Mouse (Mus musculus): Measurements from ENCODE around the gene Gm45716.

The Gm45716 gene

GRCm38 (mm10) chr11:90284079-90284478, 96.6 kb downstream of the Gm45716 start:
- no peak for DNase-seq (ENCODE audit: low spot score)

DNA sequence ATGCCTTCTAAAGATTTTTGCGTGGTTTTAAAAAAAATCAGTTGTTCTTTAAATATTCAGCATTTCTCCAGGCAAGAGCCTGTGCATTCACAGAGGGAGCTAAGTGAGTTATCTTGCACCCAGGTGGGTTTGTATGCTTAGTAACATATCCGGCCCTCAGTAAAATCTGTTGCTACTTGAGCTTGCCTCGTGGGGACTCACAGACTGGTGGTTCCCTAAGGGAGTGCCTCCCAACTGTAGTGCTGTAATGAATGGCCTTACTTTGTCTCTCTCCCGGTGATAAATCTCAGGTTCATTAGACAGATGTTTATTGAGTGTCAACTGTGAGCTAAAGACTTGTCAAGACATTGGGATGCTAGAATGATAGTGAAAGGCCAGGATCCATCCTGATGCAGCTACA, 97.1 kb downstream of the Gm45716 start:
- DNase-seq (ENCODE audit: low spot score): no peak

- DNase-seq (ENCODE audit: low spot score): no peak
Observed at GRCm38 (mm10) chr11:90286550-90287154, 99.2 kb downstream of the Gm45716 start.

- DNase-seq (ENCODE audit: low spot score): no peak
Observed at GRCm38 (mm10) chr11:90291156-90291555, 103.7 kb downstream of the Gm45716 start.

- no peak for DNase-seq (ENCODE audit: low spot score)
Observed at GRCm38 (mm10) chr11:90292766-90293165, 105.3 kb downstream of the Gm45716 start.

- DNase-seq (ENCODE audit: low spot score): no peak
Observed at GRCm38 (mm10) chr11:90294622-90295021, 107.1 kb downstream of the Gm45716 start.

Measured in testis, postnatal 10 days (tissue).